Mouse (Mus musculus) embryonic stem cell, embryonic (primary cell): Measurements from ENCODE around the gene Ankrd11.

ENCODE experiments used
- CTCF ChIA-PET, 4 experiments: fragments of 300-600 bp in 2 of 4; fragments of 350-600 bp in 2 of 4; sonication (Branson Sonifier 250); formaldehyde crosslinking; loops; one replicate each; lab custom pipeline; 2022; ENCODE audit warnings: inconsistent platforms in 2 of 4; lab: Charles Lee
- POLR2A ChIA-PET, 4 experiments: fragments of 300-600 bp in 2 of 4; fragments of 350-600 bp in 2 of 4; sonication (Branson Sonifier 250); formaldehyde crosslinking; loops; one replicate each; lab custom pipeline; 2022; ENCODE audit warnings: antibody characterized with exemption in 4 of 4, inconsistent platforms in 1 of 4; lab: Charles Lee

Gene Ankrd11

DNA sequence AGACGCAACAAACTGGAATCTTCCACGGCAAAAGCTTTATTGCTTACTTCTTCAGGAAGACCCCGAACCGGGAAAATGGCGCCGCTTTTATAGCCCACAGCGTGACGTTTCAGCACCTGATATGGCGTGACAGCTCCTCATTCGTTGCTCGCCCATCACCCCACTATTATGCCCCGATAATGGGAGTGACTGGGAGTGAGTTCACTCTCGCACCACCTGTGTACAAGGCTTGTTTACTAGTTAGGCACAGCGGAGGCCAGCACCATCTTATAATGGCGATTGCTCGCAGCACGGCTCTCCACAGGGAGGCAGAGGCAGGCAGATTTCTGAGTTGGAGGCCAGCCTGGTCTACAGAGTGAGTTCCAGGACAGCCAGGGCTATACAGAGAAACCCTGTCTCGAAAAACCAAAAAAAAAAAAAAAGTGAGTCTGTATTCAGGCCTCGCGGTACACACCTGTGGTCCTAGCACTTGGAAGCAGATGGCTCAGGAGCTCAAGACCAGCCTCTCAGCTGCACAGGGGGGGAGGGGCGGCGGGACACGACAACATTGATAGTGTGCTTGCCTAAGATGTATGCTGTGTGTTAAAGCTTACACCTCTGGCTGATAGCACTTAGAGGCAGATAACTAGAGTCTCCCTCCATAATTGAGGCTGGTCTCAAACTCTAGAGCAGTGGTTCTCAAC lies 2.8 kb upstream of the Ankrd11 start:
- ChIA-PET CTCF (interaction anchor here in 1 of 4 experiments (0.6 to 1.0 kb wide), 2 partner anchors 61 to 62 kb away, joined by 3 read pairs; no protein-coding TSS in a partner anchor), POLR2A (interaction anchor here (0.5 to 11.9 kb wide), 72 partner anchors 8 to 1052 kb away, joined by 3 to 181 read pairs (median 4); partner anchors contain the start of genes Spg7 (in 2 of the 4), Chmp1a (in 1 of the 4), Fanca (in 1 of the 4) and Spata2l (in 1 of the 4))

DNA sequence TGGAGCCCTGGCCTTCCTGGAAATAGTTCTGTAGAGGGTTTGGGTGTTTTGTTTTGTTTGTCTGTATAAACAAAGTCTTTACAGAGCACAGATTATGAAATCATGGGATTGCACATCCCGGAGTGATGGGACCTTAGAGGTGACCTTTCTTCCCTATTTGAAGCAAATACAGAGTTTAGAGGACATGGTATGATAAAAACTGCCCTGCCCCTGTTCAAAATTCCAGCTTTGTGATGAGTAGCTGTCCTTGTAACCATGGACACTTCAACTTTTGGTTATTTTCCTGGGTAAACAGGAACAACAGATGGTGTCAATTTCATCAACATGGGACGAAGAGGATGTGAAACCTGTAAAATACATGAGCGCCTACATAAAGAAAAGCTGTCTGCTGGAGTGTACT lies 1.9 kb upstream of the Ankrd11 start:
- ChIA-PET CTCF (no interaction called here), POLR2A (interaction anchor here in 2 of 4 experiments (0.9 to 11.9 kb wide), 34 partner anchors 8 to 599 kb away, joined by 3 to 181 read pairs (median 7); partner anchors contain the start of genes Spg7 (in 2 of the 2) and Spata2l (in 1 of the 2))

DNA sequence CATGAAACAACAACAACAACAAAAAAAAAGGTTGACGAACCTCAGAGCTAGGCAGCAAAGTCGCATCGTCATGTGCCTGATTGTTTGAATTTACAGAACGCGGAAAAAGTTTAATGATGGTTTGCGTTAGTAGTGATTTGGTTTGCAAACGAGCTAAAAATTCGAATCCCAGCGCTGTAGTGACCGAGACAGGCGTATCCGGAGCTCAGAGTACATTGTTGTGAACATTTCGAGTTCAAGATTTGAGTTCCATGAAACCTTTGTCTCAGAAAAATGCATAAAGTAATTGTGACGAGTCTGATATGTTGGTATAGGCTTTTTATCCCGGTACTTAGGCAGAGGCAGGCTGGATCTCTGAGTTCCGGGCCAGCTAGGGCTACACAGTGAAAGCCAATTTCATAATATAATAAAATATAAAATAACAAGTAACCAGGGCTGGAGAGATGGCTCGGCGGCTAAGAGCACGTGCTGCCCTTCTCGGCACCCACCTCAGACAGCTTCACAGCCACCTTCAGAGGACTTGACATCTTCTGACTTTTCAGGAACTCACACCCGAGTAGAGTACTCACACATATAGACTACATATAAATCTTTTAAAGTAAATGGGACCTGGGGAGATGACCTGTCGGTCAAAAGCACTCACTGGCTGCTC lies 1.0 kb upstream of the Ankrd11 start:
- POLR2A ChIA-PET, result interaction anchor here (0.6 to 11.9 kb wide), 94 partner anchors 8 to 1969 kb away, joined by 3 to 181 read pairs (median 4); partner anchors contain the start of genes Chmp1a (in 2 of the 4), Spata33 (in 2 of the 4), Cdt1 (in 1 of the 4) and Cyba (in 1 of the 4)
- CTCF ChIA-PET, result interaction anchor here in 1 of 4 experiments (0.6 to 1.0 kb wide), 3 partner anchors 25 to 380 kb away, joined by 3 to 5 read pairs (median 4); partner anchors contain the start of gene Def8

DNA sequence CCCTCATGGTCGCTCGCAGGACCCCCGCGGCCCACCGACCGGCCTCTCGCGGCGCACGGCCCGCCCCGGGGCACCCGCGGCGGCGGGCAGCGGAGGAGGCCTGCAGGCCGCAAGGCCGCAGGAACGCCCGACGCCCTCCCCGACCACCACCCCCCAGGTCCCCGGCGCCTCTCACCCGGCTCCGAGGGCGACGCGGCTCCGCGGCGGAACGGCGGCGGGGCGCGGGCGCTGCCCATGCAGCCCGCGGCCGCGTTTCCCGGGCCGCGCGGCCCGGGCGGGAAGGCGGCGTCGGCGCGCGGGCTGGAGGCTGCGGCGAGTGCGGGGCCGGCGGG lies 337 bp downstream of the Ankrd11 start:
- CTCF ChIA-PET, result no interaction called here
- POLR2A ChIA-PET, result interaction anchor here in 3 of 4 experiments (0.6 to 11.9 kb wide), 9 partner anchors 10 to 177 kb away, joined by 3 to 181 read pairs (median 6); no protein-coding TSS in a partner anchor

DNA sequence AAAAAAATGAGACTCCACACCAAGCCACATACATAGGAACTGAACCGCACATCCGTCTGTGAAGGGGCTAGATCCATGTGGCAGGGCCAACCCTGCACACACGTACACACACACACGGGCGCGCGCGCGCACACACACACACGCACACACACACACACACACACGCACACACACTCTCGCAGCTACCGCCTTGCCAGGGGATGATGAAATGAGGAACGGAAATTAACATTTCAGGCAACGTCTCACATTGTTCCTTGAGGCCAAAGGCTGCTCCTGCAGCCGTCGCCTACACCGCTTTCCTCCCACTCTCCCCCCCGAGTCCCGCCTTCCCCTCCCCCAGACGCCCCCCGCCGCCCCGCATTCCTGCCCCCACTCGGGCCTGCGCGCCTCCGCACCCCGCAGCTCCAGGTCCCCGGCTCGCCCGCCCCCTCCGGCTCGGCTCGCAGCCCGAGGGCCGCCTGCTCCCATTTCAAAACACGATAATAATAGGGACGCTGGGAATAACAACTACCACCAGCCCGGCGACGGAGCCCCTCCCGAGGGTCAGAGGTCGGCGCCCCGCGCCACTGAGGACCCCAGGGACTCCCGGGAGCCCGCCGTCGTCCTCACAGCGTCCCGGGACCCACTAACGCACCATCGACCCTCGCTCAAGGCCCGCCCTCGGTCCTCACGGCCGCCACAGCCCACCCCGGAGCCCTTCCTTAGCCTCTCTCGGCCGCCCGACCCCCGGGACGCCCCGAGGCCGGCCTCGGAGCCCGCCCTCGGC lies 886 bp downstream of the Ankrd11 start:
- ChIA-PET CTCF (no interaction called here), POLR2A (interaction anchor here in 3 of 4 experiments (0.6 to 11.9 kb wide), 35 partner anchors 10 to 518 kb away, joined by 3 to 181 read pairs (median 4); no protein-coding TSS in a partner anchor)

DNA sequence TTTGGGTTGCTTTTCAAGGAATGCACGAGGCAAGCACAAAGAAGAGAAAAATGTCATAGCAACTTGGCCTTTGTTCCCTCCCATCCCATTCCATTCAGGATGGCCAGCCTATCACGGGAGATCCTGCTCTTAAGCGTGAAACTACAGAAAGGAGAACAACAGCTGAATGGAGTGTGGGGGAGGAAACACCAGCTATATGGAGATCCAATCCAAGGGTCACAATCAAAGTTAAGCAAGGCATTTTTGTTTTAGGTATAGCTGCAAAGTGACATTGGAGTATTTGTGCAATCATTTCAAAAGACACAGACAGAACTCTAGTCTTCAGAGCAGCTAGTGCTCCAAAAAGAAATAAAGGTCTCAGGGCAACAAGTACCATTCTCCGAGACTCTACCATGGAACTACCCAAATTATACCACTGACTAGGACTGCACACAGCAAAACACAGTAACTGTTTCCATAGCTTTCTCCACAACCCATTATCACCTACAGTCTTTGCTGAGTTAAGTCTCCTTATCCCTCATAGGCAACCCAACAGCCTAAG lies 1.9 kb downstream of the Ankrd11 start:
- POLR2A ChIA-PET, result interaction anchor here in 3 of 4 experiments (0.6 to 11.9 kb wide), 49 partner anchors 8 to 517 kb away, joined by 3 to 181 read pairs (median 4); partner anchors contain the start of gene Spg7 (in 1 of the 3)
- CTCF ChIA-PET, result interaction anchor here in 1 of 4 experiments (0.5 to 1.0 kb wide), 3 partner anchors 28 to 134 kb away, joined by 3 to 4 read pairs (median 3); no protein-coding TSS in a partner anchor

DNA sequence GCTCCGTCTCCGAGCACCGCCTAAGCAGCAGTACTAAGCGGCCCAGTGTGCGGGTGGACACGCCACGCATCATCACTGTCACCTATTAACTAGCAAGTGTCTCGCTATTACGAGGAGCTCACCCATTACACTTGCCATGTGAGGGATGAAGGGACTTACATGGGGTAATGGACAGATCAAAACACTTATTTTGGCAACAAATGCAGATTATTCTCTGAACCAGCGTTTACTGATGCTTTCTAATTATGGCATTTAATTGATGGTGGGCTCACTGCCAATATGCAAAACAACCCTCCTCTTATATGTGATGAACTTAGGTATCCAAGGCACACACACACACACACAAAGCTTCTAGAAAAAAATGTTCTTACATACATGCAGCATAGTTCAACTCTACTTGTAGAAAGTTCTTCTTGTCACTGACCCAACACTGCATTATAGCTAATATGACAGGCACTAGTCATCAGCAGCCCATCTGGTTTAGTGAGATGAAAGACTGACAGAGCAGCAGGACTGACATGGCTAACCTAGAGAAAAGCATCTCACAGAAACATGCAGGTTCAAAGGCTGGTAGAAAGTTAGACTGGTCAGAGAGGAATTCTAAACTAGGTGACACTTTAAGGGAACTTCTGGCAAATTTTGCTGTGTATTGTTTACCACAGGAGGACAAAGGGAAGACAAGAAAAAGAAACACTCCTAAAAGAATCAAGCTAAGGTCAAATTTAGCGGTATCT lies 2.5 kb downstream of the Ankrd11 start:
- CTCF ChIA-PET, result interaction anchor here in 2 of 4 experiments (0.6 to 1.0 kb wide), 3 partner anchors 97 to 1178 kb away, joined by 3 to 4 read pairs (median 4); no protein-coding TSS in a partner anchor
- POLR2A ChIA-PET, result interaction anchor here in 3 of 4 experiments (0.6 to 11.9 kb wide), 46 partner anchors 8 to 465 kb away, joined by 3 to 181 read pairs (median 4); partner anchors contain the start of gene Spg7 (in 1 of the 3)

DNA sequence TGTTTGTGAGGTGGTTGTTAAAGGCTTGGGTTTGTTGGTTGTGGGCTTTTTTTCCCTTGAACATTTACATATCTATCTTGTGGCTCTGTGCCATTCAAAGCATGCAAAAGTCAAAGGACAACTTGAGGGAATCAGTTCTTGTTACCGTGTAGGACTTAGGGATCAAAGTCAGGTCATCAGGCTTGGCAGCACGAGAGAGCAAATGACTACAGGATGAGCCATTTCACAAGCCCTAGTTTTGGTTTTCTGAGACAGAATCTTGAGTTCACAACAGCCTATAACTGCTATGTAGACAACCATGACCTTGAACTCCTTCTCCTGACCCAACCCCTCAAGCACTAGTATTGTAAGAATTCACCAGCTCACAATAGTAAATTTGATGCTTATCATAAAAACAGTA lies 3.7 kb downstream of the Ankrd11 start:
- POLR2A ChIA-PET, result interaction anchor here in 2 of 4 experiments (0.8 to 11.9 kb wide), 14 partner anchors 7 to 166 kb away, joined by 3 to 181 read pairs (median 12); no protein-coding TSS in a partner anchor

DNA sequence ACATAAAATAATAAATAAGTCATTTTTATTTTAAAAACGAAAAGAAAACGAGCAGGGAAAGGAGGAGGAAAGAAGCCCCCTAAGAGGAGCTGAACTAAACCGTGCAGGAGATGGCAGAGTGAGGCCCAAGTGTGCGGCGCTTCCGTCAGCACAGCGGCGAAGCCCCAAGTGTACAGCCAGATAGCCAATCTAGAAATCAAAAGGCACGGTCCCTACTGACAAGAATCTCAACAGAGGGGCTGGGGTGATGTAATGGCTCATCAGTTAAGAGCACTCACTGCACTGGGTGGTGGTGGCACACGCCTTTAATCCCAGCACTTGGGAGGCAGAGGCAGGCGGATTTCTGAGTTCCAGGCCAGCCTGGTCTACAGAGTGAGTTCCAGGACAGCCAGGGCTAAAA lies 4.6 kb downstream of the Ankrd11 start:
- ChIA-PET CTCF (interaction anchor here in 1 of 4 experiments (1.0 kb wide), 1 partner anchor 16 kb away, joined by 3 read pairs; no protein-coding TSS in a partner anchor), POLR2A (interaction anchor here (0.6 to 12.9 kb wide), 45 partner anchors 6 to 375 kb away, joined by 3 to 181 read pairs (median 5); partner anchors contain the start of gene Ankrd11 (in 1 of the 4))

More for the DNA sequence above, 3.7 kb downstream of the Ankrd11 start:
- CTCF ChIA-PET, result no interaction called here

DNA sequence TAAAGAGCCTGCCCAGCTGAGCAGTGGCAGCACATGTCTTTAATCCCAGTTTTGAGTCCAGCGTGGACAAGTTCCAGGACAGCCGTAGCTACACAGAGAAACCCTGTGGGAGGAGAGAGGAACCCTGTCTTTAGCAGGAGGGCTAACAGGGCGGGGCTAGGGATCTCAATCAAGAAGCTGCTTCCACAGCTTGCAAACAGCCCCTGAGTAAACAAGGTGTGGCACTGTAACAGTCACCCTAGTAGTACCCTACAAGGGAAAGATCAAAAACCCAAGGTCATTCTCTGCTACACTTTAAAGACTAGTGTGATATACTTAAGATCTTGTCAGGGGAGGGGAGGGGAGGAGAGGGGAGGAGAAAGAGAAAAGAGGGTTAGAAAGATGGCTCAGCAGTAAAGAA lies 5.1 kb downstream of the Ankrd11 start:
- ChIA-PET CTCF (interaction anchor here in 2 of 4 experiments (0.7 to 1.0 kb wide), 3 partner anchors 16 to 1367 kb away, joined by 3 to 4 read pairs (median 4); no protein-coding TSS in a partner anchor), POLR2A (interaction anchor here (0.6 to 12.9 kb wide), 49 partner anchors 7 to 375 kb away, joined by 3 to 181 read pairs (median 4); partner anchors contain the start of gene Ankrd11 (in 1 of the 4))

DNA sequence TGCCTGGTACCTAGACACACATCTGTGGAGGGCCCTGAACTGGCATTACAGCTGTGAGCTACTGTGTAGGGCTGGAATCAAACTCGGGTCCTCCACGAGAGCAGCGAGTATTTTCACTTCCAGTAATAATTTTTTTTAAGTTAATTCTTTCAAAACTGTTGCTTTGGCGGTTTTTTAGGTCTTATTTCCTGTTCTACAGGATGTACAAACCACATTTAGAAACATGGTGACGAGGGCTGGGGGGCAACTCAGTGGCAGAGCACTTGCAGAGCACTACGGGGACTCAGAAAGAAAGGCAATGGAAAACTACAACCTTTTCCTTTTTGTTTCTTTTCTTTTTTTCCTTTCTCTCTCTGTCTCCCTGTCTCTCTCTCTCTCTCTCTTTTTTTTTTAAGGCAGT lies 7.9 kb downstream of the Ankrd11 start:
- ChIA-PET POLR2A (interaction anchor here in 2 of 4 experiments (1.2 to 12.9 kb wide), 4 partner anchors 10 to 20 kb away, joined by 3 to 181 read pairs (median 14); partner anchors contain the start of gene Ankrd11 (in 1 of the 2)), CTCF (no interaction called here)

DNA sequence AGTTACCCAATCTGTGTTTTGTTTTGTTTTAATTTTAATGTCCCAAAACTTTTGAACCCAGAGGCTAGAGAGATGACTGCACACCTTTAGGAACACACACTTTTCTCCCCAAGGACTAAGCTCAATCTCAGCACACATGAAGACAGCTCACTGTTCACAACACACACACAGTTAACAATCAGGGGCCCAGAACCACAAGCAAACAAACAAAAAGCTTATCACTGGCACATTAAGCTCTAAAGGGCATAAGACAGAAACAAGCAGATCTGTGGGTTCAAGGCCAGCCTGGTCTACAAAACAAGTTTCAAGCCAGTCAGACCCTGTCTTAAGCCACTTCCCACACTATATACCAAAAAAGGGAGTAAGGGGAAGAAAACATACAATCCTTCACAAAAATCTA lies 8.6 kb downstream of the Ankrd11 start:
- POLR2A ChIA-PET, result interaction anchor here in 3 of 4 experiments (0.6 to 12.9 kb wide), 16 partner anchors 9 to 170 kb away, joined by 3 to 181 read pairs (median 3); partner anchors contain the start of gene Ankrd11 (in 1 of the 3)
- CTCF ChIA-PET, result no interaction called here

DNA sequence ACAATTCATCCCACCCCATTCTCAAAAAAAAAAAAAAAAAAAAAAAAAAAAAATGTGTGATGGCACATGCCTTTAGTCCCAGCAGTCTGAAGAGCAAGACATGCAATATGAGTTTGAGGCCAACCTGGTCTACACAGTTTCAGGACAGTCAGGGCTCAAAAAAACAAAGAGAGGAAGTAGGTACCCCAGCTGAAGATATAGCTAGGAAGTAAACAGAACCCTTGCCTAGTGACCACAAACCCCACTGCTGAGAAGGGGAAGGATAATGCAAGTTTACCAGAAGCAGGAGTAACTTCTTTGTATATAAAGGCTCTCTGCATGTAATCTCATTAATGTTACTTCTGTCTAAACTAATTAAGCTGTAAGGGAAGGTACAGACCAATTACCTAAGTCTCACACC lies 9.3 kb downstream of the Ankrd11 start:
- ChIA-PET CTCF (no interaction called here), POLR2A (interaction anchor here in 3 of 4 experiments (0.6 to 12.9 kb wide), 20 partner anchors 9 to 304 kb away, joined by 3 to 181 read pairs (median 3); partner anchors contain the start of genes Ankrd11 (in 1 of the 3), Chmp1a (in 1 of the 3) and Spata33 (in 1 of the 3))

DNA sequence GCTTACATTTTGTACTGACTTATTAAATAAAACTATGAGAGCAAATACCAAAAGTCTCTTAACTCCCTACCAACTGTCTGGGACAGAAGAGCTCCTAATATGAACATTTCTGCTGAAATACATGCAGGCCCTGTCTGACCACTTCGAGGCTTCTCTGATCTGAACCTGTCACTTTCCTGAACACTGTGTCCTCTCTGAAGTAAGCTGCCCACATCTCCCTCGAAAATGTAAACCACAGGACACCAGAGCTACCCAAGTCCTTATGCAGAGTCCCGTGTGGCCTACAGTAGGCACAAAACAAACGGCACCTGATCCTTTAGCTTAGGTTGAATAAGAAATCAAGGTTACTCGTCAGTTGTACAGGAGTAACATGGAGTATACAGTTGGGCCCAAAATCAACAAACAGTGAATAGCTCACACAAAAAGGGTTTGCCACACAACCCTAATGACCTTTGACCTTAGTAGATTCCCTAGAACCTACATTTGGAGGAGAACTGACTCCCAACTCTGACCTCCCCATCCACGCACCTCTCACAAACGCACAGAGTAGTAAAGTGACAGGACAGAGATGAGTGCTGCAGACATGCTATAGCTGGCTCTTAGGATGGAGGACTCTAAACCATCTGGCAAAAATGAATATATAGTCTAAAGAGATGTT lies 10.6 kb downstream of the Ankrd11 start:
- CTCF ChIA-PET, result no interaction called here

DNA sequence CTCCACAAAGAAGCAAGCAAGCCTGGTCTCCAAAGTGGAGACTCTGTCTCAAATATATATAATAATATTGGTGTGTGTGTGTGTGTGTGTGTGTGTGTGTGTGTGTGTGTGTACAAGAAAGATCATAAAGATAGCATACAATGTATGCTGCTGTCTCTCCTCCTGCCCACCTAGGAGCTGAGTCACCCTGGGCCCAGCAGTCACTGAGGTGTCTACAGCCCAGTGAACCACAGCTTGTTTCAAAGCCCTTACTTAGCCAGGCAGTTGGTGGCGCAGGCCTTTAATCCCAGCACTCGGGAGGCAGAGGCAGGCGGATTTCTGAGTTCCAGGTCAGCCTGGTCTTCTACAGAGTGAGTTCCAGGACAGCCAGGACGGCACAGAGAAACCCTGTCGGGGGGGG lies 12.0 kb downstream of the Ankrd11 start:
- ChIA-PET CTCF (interaction anchor here in 3 of 4 experiments (0.5 to 0.6 kb wide), 5 partner anchors 61 to 292 kb away, joined by 3 to 5 read pairs (median 3); no protein-coding TSS in a partner anchor), POLR2A (interaction anchor here in 3 of 4 experiments (0.5 to 12.9 kb wide), 23 partner anchors 9 to 213 kb away, joined by 3 to 181 read pairs (median 5); partner anchors contain the start of gene Ankrd11 (in 1 of the 3))

More for the DNA sequence above, 10.6 kb downstream of the Ankrd11 start:
- POLR2A ChIA-PET, result interaction anchor here in 3 of 4 experiments (0.6 to 12.9 kb wide), 28 partner anchors 8 to 477 kb away, joined by 3 to 181 read pairs (median 5); partner anchors contain the start of genes Ankrd11 (in 1 of the 3), Chmp1a (in 1 of the 3) and Spata33 (in 1 of the 3)
